Mouse (Mus musculus): ENCODE measurements around the gene Sdhc.

DNA sequence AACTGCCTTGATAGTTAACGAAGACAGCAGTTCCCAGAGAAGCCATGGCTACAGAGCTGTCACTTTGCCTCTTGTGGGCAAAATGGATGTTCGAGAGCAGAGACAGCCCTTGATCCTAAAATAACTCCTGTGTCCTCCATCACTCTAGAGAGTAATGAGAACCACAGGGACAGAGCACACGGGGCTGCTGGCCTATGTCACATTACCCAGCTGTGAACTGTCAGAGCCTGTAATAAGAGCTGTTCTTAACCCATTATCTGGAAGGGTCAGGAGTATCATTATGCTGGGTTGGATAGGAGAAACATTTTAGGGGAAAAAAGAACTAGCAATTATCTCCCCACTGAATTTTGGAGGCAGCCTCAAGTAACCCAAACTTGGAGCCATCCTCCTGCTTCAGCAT lies 29.5 kb downstream of the Sdhc start:
- TF ChIP-seq CTCF (IDR thresholded peaks at IDR 0.05; ENCODE audit: low read depth, low read length), result no peak
- TF ChIP-seq GATA1 (IDR thresholded peaks at IDR 0.05; ENCODE audit: borderline replicate concordance, low read length), result no peak
- no peak for TF ChIP-seq POLR2AphosphoS5 (IDR thresholded peaks at IDR 0.05; ENCODE audit: insufficient replicate concordance, low read depth, low read length)

Measured in G1E (cell line).